Mouse (Mus musculus): ENCODE measurements around the gene Jade2.
A peak's percentile ranks its signal among the peaks of the same experiment; 100 is the strongest.

- TF ChIP-seq CTCF (conservative IDR thresholded peaks at IDR 0.05 in 1 of 2, IDR thresholded peaks at IDR 0.05 in 1 of 2; ENCODE audit: low read depth in 2 of 2, low read length in 2 of 2) (no peak), POLR2A (IDR thresholded peaks at IDR 0.05; ENCODE audit: low read depth, low read length) (peak; percentile 77), USF1 (IDR thresholded peaks at IDR 0.05; ENCODE audit: low read depth, low read length) (no peak), MEF2A (IDR thresholded peaks at IDR 0.05; ENCODE audit: borderline replicate concordance, low read depth, low read length) (peak; percentile 97), SMC3 (IDR thresholded peaks at IDR 0.05; ENCODE audit: low read depth, low read length) (peak; percentile 43; the same call in 1 of the 2 replicates), ETS1 (conservative IDR thresholded peaks at IDR 0.05; ENCODE audit: low read depth, low read length) (peak; percentile 85)
Observed at GRCm38 (mm10) chr11:51843168-51843567, 14.3 kb downstream of the Jade2 start.
